Mouse (Mus musculus) layer of hippocampus, adult 11-12 months (tissue): Measurements from ENCODE around the gene Gm11567.
"Not testable (repeated sequence)": the region's sequence is repeated elsewhere in the genome, so short reads cannot be mapped to it uniquely, and the experiment has no call there.

Experiments
- DNase-seq: peaks from one replicate; pipeline ENCODE4 v3.0.0; 2022; ENCODE audit warnings: low spot score

Gm11567 gene

GRCm38 (mm10) chr11:99878887-99879286 is at the start of gene Gm11567:
TSS of gene Gm11567 (plus strand) at chr11:99879187.
- DNase-seq, result not testable (repeated sequence)

GRCm38 (mm10) chr11:99837966-99838365 is 41.0 kb upstream of the Gm11567 start, which contains the start of gene 2300003K06Rik:
TSS of gene 2300003K06Rik (minus strand) at chr11:99838066.
- DNase-seq, result no peak

- no peak for DNase-seq
These were observed 36.8 kb upstream of the Gm11567 start for GRCm38 (mm10) chr11:99842185-99842584.

GRCm38 (mm10) chr11:99846746-99847145 is 32.2 kb upstream of the Gm11567 start:
- DNase-seq, result no peak

- DNase-seq, result no peak
These were observed 27.5 kb upstream of the Gm11567 start, which contains the start of gene Krtap4-16 for GRCm38 (mm10) chr11:99851508-99851907. TSS of gene Krtap4-16 (minus strand) at chr11:99851608.

- DNase-seq, result no peak
These were observed 24.9 kb upstream of the Gm11567 start for GRCm38 (mm10) chr11:99854121-99854520.

GRCm38 (mm10) chr11:99857617-99858016 is 21.4 kb upstream of the Gm11567 start, which contains the start of gene Gm11568:
TSS of gene Gm11568 (plus strand) at chr11:99857917.
- DNase-seq, result no peak

- DNase-seq, result no peak
These were observed 20.2 kb upstream of the Gm11567 start for GRCm38 (mm10) chr11:99858761-99859160.

- not testable (repeated sequence) for DNase-seq
These were observed 14.8 kb upstream of the Gm11567 start, which contains the start of gene Gm11559 for GRCm38 (mm10) chr11:99864176-99864575. TSS of gene Gm11559 (plus strand) at chr11:99864476.

GRCm38 (mm10) chr11:99873089-99873488 is 5.9 kb upstream of the Gm11567 start, which contains the start of gene Krtap9-1:
TSS of gene Krtap9-1 (plus strand) at chr11:99873389.
- DNase-seq, result not testable (repeated sequence)

GRCm38 (mm10) chr11:99907620-99908019 is 28.6 kb downstream of the Gm11567 start, which contains the start of gene Krtap31-1:
TSS of gene Krtap31-1 (plus strand) at chr11:99907920.
- DNase-seq, result no peak

- no peak for DNase-seq
These were observed 35.5 kb downstream of the Gm11567 start, which contains the start of gene Gm11565 for GRCm38 (mm10) chr11:99914451-99914850. TSS of gene Gm11565 (plus strand) at chr11:99914751.
